Mouse (Mus musculus): Measurements from ENCODE around the gene Lmod2. TPM values are rescaled to one million over a fixed set of nuclear protein-coding genes. Genes with fewer than 3 reads are reported as not detected.

The Lmod2 gene
- total RNA-seq (2021), result 100 to 1,000 TPM; 691 to 757 TPM
- 191 and 268 TPM in 2 replicates for polyA plus RNA-seq (2012; rRNA removed)
- long read RNA-seq, transcript Lmod2-201 (3 exons, 1,976 nt), result major isoform, 95 of 116 reads
- long read RNA-seq, partial matches to known transcripts, result 21 of 116 reads
- long read RNA-seq, other reads (novel, unspliced or antisense), result 0 of 116 reads

- intact Hi-C loops (cut with DNase I), result loop anchor here (5.0 kb wide), 1 partner anchor 55 kb away; no protein-coding TSS in a partner anchor
- H3K36me3 ChIP-seq (ENCODE audit: control insufficient read depth, insufficient read depth, low read length), result peaks cover 10% of the 10 kb centered on the region
- TF ChIP-seq CTCF (IDR thresholded peaks at IDR 0.05) (peak; percentile 21), EP300 (IDR thresholded peaks at IDR 0.05; ENCODE audit: insufficient read depth, low read depth, low read length) (peak; percentile 78; the same call in 1 of the 2 replicates), POLR2A (IDR thresholded peaks at IDR 0.05; ENCODE audit: insufficient read depth, low read depth, low read length) (peak; percentile 98)
- H3K27ac ChIP-seq, result peak within 1 kb of the TSS; percentile 97
- H3K9ac ChIP-seq (ENCODE audit: low read depth, low read length), result peak within 1 kb of the TSS; percentile 77
- H3K4me3 ChIP-seq, result peak within 1 kb of the TSS; percentile 42
- H3K4me1 ChIP-seq (ENCODE audit: control insufficient read depth, insufficient read depth, low read length), result peaks cover 8% of the 10 kb centered on the region
- H3K79me2 ChIP-seq (replicated peaks; ENCODE audit: control insufficient read depth, insufficient read depth, low read length), result no peaks in the 10 kb centered on the region
- WGBS, result 56% methylated on average over 10 of the region's 10 CpGs
- DNase-seq, result peak; percentile 76 to 85
- H3K27me3 ChIP-seq (ENCODE audit: control insufficient read depth, insufficient read depth, low read length), result no peaks in the 10 kb centered on the region
These were observed at the start of gene Lmod2 for GRCm38 (mm10) chr6:24597500-24597899. TSS of gene Lmod2 (plus strand) at chr6:24597762.

- Histone ChIP-seq H3K9ac (ENCODE audit: low read depth, low read length) (no peak overlapping the region), H3K79me2 (replicated peaks; ENCODE audit: control insufficient read depth, insufficient read depth, low read length) (no peaks in the 10 kb centered on the region), H3K4me3 (no peak overlapping the region), H3K27me3 (ENCODE audit: control insufficient read depth, insufficient read depth, low read length) (no peaks in the 10 kb centered on the region), H3K4me1 (ENCODE audit: control insufficient read depth, insufficient read depth, low read length) (peaks cover 7% of the 10 kb centered on the region), H3K36me3 (ENCODE audit: control insufficient read depth, insufficient read depth, low read length) (peaks cover 9% of the 10 kb centered on the region), H3K27ac (no peak overlapping the region; the same call in 1 of the 2 replicates)
- no peak for DNase-seq
- WGBS, result 39% methylated on average over 2 of the region's 2 CpGs
- TF ChIP-seq CTCF (IDR thresholded peaks at IDR 0.05), result no peak
- no peak for TF ChIP-seq POLR2A (IDR thresholded peaks at IDR 0.05; ENCODE audit: insufficient read depth, low read depth, low read length)
- TF ChIP-seq EP300 (IDR thresholded peaks at IDR 0.05; ENCODE audit: insufficient read depth, low read depth, low read length), result no peak
- intact Hi-C loops (cut with DNase I), result no loop called here
These were observed 47.8 kb upstream of the Lmod2 start for GRCm38 (mm10) chr6:24549801-24550200.

- intact Hi-C loops (cut with DNase I), result no loop called here
- Histone ChIP-seq H3K79me2 (replicated peaks; ENCODE audit: control insufficient read depth, insufficient read depth, low read length) (no peaks in the 10 kb centered on the region), H3K36me3 (ENCODE audit: control insufficient read depth, insufficient read depth, low read length) (peaks cover 15% of the 10 kb centered on the region), H3K27ac (peak overlapping the region; percentile 55), H3K4me1 (ENCODE audit: control insufficient read depth, insufficient read depth, low read length) (peaks cover 16% of the 10 kb centered on the region), H3K27me3 (ENCODE audit: control insufficient read depth, insufficient read depth, low read length) (no peaks in the 10 kb centered on the region), H3K9ac (ENCODE audit: low read depth, low read length) (no peak overlapping the region), H3K4me3 (no peak overlapping the region)
- TF ChIP-seq POLR2A (IDR thresholded peaks at IDR 0.05; ENCODE audit: insufficient read depth, low read depth, low read length) (no peak), CTCF (IDR thresholded peaks at IDR 0.05) (no peak), EP300 (IDR thresholded peaks at IDR 0.05; ENCODE audit: insufficient read depth, low read depth, low read length) (no peak)
- no peak for DNase-seq
- WGBS, result 15% methylated on average over 7 of the region's 7 CpGs
These were observed 45.5 kb upstream of the Lmod2 start for GRCm38 (mm10) chr6:24552046-24552445.

GRCm38 (mm10) chr6:24554427-24555086 is 43.0 kb upstream of the Lmod2 start:
- H3K4me3 ChIP-seq, result no peak overlapping the region
- no peaks in the 10 kb centered on the region for H3K27me3 ChIP-seq (ENCODE audit: control insufficient read depth, insufficient read depth, low read length)
- H3K79me2 ChIP-seq (replicated peaks; ENCODE audit: control insufficient read depth, insufficient read depth, low read length), result no peaks in the 10 kb centered on the region
- DNase-seq, result peak in 1 of 2 experiments; percentile 47
- H3K4me1 ChIP-seq (ENCODE audit: control insufficient read depth, insufficient read depth, low read length), result peaks cover 16% of the 10 kb centered on the region
- H3K36me3 ChIP-seq (ENCODE audit: control insufficient read depth, insufficient read depth, low read length), result peaks cover 20% of the 10 kb centered on the region
- TF ChIP-seq EP300 (IDR thresholded peaks at IDR 0.05; ENCODE audit: insufficient read depth, low read depth, low read length) (0 out of 2 replicates have a peak, but pooled peaks have one; percentile 30), POLR2A (IDR thresholded peaks at IDR 0.05; ENCODE audit: insufficient read depth, low read depth, low read length) (0 out of 2 replicates have a peak, but pooled peaks have one; percentile 11), CTCF (IDR thresholded peaks at IDR 0.05) (no peak)
- H3K9ac ChIP-seq (ENCODE audit: low read depth, low read length), result peak overlapping the region; percentile 42
- intact Hi-C loops (cut with DNase I), result no loop called here
- 35% methylated on average over 11 of the region's 11 CpGs for WGBS
- peak overlapping the region; percentile 63 for H3K27ac ChIP-seq

GRCm38 (mm10) chr6:24555488-24555887 is 42.1 kb upstream of the Lmod2 start:
- TF ChIP-seq CTCF (IDR thresholded peaks at IDR 0.05) (no peak), EP300 (IDR thresholded peaks at IDR 0.05; ENCODE audit: insufficient read depth, low read depth, low read length) (no peak), POLR2A (IDR thresholded peaks at IDR 0.05; ENCODE audit: insufficient read depth, low read depth, low read length) (no peak)
- Histone ChIP-seq H3K4me3 (no peak overlapping the region), H3K27ac (peak overlapping the region; percentile 63), H3K79me2 (replicated peaks; ENCODE audit: control insufficient read depth, insufficient read depth, low read length) (no peaks in the 10 kb centered on the region), H3K36me3 (ENCODE audit: control insufficient read depth, insufficient read depth, low read length) (peaks cover 20% of the 10 kb centered on the region), H3K27me3 (ENCODE audit: control insufficient read depth, insufficient read depth, low read length) (no peaks in the 10 kb centered on the region), H3K9ac (ENCODE audit: low read depth, low read length) (no peak overlapping the region; the same call in 1 of the 2 replicates), H3K4me1 (ENCODE audit: control insufficient read depth, insufficient read depth, low read length) (peaks cover 16% of the 10 kb centered on the region)
- no peak for DNase-seq
- 57% methylated on average over 2 of the region's 2 CpGs for WGBS
- intact Hi-C loops (cut with DNase I), result no loop called here

- Histone ChIP-seq H3K36me3 (ENCODE audit: control insufficient read depth, insufficient read depth, low read length) (peaks cover 3% of the 10 kb centered on the region), H3K4me1 (ENCODE audit: control insufficient read depth, insufficient read depth, low read length) (no peaks in the 10 kb centered on the region; the same call in 1 of the 2 replicates), H3K27me3 (ENCODE audit: control insufficient read depth, insufficient read depth, low read length) (no peaks in the 10 kb centered on the region), H3K4me3 (no peak overlapping the region), H3K27ac (no peak overlapping the region), H3K79me2 (replicated peaks; ENCODE audit: control insufficient read depth, insufficient read depth, low read length) (no peaks in the 10 kb centered on the region), H3K9ac (ENCODE audit: low read depth, low read length) (no peak overlapping the region)
- peak; percentile 33 for TF ChIP-seq CTCF (IDR thresholded peaks at IDR 0.05)
- no peak for TF ChIP-seq POLR2A (IDR thresholded peaks at IDR 0.05; ENCODE audit: insufficient read depth, low read depth, low read length)
- DNase-seq, result no peak
- WGBS, result 46% methylated on average over 9 of the region's 9 CpGs
- intact Hi-C loops (cut with DNase I), result no loop called here
These were observed 33.5 kb upstream of the Lmod2 start for GRCm38 (mm10) chr6:24564081-24564480.
